Mouse (Mus musculus): Measurements from ENCODE around the gene Snx5. TPM values are rescaled to one million over a fixed set of nuclear protein-coding genes. Genes with fewer than 3 reads are reported as not detected.

Gene Snx5
- polyA plus RNA-seq, 1 experiment from 2014 or later: 97.2 TPM

DNA sequence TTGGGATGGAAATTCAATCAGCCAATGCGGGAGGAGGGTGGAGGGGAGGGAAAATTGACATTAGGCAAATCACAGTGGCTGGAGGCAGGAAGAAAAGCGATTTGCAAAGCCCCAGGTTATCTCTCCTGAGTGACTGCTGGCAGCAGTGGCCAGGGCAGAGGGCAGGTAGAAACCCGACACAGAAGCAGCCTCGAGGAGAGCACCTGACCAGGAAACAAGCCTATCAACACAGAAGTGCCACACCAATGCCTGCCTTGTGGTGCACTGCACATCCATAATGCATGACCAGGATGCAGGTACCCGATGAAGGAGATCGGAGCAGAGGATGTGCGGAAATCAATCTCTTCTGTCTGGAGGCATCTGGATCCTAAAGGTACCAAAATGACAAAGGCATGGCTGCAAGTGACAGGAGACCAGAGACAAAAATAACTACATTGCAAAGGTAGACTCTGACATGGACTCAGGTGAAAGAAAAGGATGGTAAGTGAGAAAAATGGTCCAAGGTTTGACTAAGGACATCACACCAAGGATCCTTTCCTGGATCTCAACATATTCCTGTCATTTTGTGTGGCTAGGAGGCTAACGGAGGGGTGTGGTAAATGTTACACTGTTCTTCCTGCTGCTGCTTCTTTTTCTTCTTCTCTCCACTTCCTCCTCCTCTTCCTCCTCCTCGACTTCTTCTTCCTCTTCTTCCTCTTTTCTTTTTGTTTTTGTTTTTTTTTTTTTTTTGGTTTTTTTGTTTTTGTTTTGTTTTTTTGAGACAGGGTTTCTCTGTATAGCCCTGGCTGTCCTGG lies 33.7 kb downstream of the Snx5 start:
- Histone ChIP-seq H3K27me3 (no peaks in the 10 kb centered on the region), H3K4me2 (replicated peaks) (no peak overlapping the region), H3K4me3 (no peak overlapping the region), H3K9me3 (no peaks in the 10 kb centered on the region), H3K4me1 (no peaks in the 10 kb centered on the region), H3K9ac (replicated peaks) (no peak overlapping the region), H3K36me3 (no peaks in the 10 kb centered on the region), H3K27ac (replicated peaks) (no peak overlapping the region)
- ATAC-seq (ENCODE audit: low FRiP score, low read depth): no peak
- 72% methylated on average over 9 of the region's 9 CpGs for WGBS

DNA sequence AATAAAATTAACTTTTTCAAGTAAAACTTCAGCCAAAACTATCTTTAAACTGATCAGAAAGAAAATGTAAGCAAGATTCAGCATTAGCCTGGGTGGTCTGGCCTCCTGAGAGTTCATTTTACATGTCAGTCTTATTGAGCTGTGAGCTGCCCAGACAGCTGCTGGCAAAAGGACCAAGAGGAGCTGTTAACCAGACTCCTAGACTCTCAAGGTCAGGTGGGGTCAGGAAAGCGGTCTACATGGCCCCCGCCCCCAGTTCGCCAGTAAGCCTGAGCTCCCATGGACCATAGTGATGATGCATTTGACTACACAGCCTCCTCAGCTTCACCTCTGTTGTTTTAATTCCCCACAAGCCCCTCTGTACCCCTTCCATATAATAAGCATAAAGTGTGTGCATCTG lies 34.9 kb downstream of the Snx5 start:
- Histone ChIP-seq H3K27me3 (no peaks in the 10 kb centered on the region), H3K4me2 (replicated peaks) (no peak overlapping the region), H3K27ac (replicated peaks) (no peak overlapping the region), H3K36me3 (no peaks in the 10 kb centered on the region), H3K4me1 (no peaks in the 10 kb centered on the region), H3K9me3 (no peaks in the 10 kb centered on the region), H3K4me3 (no peak overlapping the region), H3K9ac (replicated peaks) (no peak overlapping the region)
- no peak for ATAC-seq (ENCODE audit: low FRiP score, low read depth)
- 83% methylated on average over 3 of the region's 3 CpGs for WGBS

DNA sequence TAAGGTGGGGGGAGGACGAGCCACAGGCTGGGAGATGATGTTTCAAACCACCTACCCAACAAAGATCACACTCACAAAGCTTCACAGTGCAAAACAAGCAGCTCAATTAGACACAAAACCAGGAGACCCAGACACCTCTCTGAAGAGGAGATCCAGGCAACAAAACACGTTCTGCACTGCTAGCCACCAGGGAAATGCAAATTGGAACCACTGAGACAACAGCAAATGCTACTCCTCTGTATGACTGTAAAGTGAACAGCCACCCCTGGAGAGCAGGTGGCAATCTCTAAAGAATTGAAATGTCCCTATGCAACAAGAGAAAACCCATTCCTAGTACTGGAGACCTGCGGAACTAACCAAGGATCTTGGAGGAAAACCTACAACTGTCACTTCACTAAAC lies 37.2 kb downstream of the Snx5 start:
- WGBS: 49% methylated on average over 3 of the region's 3 CpGs
- H3K9ac ChIP-seq (replicated peaks): no peak overlapping the region
- no peak for ATAC-seq (ENCODE audit: low FRiP score, low read depth)
- no peaks in the 10 kb centered on the region for H3K9me3 ChIP-seq
- no peaks in the 10 kb centered on the region for H3K36me3 ChIP-seq
- H3K4me3 ChIP-seq: no peak overlapping the region
- no peaks in the 10 kb centered on the region for H3K27me3 ChIP-seq
- H3K4me1 ChIP-seq: no peaks in the 10 kb centered on the region
- no peak overlapping the region for H3K27ac ChIP-seq (replicated peaks)
- no peak overlapping the region for H3K4me2 ChIP-seq (replicated peaks)

DNA sequence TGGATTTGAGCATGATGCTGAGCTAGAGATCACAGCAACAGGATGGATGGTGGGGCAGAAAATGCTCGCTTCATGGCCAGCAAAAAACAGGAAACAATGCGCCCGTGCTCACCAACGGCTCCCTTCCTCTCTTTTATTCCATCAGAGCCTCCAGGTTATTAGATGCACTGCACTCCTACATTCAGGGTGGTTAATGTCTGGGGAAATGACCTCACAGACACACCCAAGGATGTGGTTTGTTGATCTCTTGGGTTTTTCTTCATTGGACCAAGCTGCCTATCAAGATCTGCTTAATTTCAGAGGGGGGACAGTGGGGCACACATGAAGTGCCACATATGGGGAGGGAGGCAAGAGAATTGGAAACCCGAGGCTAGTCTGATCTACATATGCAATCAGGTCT lies 39.6 kb downstream of the Snx5 start:
- H3K4me1 ChIP-seq: no peaks in the 10 kb centered on the region
- no peak for ATAC-seq (ENCODE audit: low FRiP score, low read depth)
- H3K4me3 ChIP-seq: no peak overlapping the region
- WGBS: 79% methylated on average over 5 of the region's 5 CpGs
- H3K36me3 ChIP-seq: no peaks in the 10 kb centered on the region
- H3K9me3 ChIP-seq: peaks cover 3% of the 10 kb centered on the region; the same call in 1 of the 2 replicates
- no peak overlapping the region for H3K9ac ChIP-seq (replicated peaks)
- no peaks in the 10 kb centered on the region for H3K27me3 ChIP-seq
- H3K4me2 ChIP-seq (replicated peaks): no peak overlapping the region
- H3K27ac ChIP-seq (replicated peaks): no peak overlapping the region

DNA sequence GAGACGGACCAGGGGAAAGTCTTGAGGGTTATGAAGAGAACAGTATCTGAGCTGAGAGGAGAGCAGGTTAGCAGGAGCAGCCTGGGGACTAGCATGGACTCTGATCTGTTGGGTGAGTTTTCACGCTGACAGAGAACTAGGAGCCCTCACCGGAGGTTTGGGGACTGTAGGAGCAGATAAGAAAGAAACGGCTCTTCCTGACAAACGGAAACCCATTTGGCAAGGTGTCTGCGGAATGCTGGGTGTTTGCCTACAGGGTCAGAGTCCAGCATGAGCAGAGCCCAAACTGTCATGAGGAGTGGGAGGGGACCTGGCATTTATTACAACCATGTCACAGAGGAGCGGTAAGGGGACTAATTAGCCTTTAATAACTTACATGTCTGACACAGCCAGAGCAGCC lies 40.2 kb downstream of the Snx5 start:
- Histone ChIP-seq H3K9ac (replicated peaks) (no peak overlapping the region), H3K27ac (replicated peaks) (no peak overlapping the region), H3K4me3 (no peak overlapping the region), H3K4me2 (replicated peaks) (no peak overlapping the region), H3K36me3 (no peaks in the 10 kb centered on the region), H3K9me3 (peaks cover 3% of the 10 kb centered on the region; the same call in 1 of the 2 replicates), H3K27me3 (no peaks in the 10 kb centered on the region), H3K4me1 (no peaks in the 10 kb centered on the region)
- WGBS: 81% methylated on average over 7 of the region's 7 CpGs
- ATAC-seq (ENCODE audit: low FRiP score, low read depth): no peak

DNA sequence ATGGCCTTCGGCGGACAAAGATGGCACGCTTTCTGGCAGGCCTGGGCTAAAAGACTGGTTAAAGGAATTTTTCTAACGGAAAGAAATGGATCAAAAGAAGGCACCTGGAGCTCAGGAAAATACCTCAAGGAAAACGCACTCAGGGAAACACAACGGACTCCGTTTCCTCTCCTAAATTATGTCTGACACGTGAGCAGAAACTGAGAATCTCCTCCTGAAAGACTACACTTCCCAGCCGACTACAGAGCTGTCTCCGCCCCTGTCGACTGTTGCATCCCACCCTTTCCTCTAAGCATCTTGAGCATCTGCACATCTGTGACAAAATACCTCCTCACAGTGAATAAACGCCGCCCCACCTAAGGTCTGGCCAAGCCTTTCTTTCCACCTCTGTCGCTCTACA lies 41.1 kb downstream of the Snx5 start:
- H3K9me3 ChIP-seq: peaks cover 3% of the 10 kb centered on the region; the same call in 1 of the 2 replicates
- H3K9ac ChIP-seq (replicated peaks): no peak overlapping the region
- ATAC-seq (ENCODE audit: low FRiP score, low read depth): no peak
- H3K27ac ChIP-seq (replicated peaks): no peak overlapping the region
- no peaks in the 10 kb centered on the region for H3K36me3 ChIP-seq
- H3K4me1 ChIP-seq: no peaks in the 10 kb centered on the region
- H3K27me3 ChIP-seq: no peaks in the 10 kb centered on the region
- 92% methylated on average over 14 of the region's 14 CpGs for WGBS
- H3K4me2 ChIP-seq (replicated peaks): no peak overlapping the region
- no peak overlapping the region for H3K4me3 ChIP-seq

DNA sequence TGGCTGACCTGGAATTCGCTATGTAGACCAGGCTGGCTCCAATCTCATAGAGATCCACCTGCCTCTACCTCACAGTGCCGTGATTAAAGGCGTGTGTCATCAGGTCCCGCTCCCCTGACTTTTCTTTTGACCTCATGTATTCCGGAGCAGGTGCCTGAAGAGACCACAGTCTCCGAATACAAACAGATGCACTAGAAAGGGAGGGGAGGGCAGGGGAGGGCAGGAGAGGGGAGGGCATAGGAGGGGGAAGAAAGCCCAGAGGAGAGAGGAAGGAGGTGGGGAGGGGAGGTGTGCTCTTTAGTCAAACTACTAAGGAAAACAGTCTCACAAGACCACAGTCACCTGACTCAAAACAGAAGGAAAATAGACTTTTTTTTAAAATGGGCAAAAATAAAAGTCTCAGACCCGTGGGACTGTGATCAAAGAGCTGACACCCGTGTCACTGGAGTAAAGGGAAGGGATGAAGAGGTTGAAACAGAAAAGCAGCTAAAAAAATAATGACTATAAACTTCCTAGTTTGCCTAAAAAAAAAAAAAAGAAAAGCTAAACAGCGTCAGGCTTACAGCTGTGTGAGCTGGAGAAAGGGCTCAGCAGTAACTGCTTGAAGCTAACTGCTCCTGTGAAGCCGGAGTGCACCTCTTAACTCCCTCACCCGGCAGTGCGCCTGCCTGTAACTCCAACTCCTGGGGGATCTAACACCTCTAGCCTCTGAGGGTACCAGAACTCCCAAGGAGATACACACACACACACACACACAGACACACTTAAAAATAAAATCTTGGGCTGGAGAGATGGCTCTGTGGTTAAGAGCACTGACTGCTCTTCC lies 42.0 kb downstream of the Snx5 start:
- no peak overlapping the region for H3K4me3 ChIP-seq
- peaks cover 3% of the 10 kb centered on the region; the same call in 1 of the 2 replicates for H3K9me3 ChIP-seq
- no peak for ATAC-seq (ENCODE audit: low FRiP score, low read depth)
- no peaks in the 10 kb centered on the region for H3K27me3 ChIP-seq
- no peaks in the 10 kb centered on the region for H3K4me1 ChIP-seq
- no peaks in the 10 kb centered on the region for H3K36me3 ChIP-seq
- H3K9ac ChIP-seq (replicated peaks): no peak overlapping the region
- no peak overlapping the region for H3K4me2 ChIP-seq (replicated peaks)
- H3K27ac ChIP-seq (replicated peaks): no peak overlapping the region
- 83% methylated on average over 12 of the region's 12 CpGs for WGBS

DNA sequence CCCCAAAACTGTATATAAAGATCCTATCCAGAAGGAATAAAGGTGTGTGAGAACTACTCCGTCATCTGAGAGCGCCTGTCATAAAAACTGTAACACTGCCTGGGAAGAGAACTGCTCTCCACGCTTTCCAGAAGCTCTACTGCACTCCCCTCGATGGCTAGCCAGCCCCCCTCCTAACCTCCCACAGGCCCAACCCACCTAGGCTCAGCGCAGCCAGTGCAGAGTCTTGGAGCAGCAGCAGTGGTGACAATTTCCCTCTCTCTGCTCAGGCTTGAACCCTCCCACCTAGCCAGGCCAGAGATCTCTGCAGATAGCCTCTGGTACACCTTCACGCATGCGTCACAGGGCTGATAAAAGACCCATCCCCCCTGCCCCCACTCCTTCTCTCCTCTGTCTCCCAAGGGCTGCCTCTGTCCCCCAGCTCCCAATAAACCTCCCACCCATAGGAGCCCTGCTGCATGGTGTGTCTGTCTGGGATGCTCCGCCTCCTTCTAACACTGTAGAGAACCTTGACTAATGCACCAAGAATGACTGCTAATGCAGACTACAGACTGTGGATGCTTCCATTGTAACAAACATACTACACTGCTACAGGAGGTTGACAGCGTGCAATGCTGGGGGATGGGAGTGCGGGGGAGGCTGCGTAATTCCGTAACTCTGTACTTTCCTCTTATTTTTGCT lies 43.7 kb downstream of the Snx5 start:
- no peaks in the 10 kb centered on the region for H3K4me1 ChIP-seq
- no peak overlapping the region for H3K4me2 ChIP-seq (replicated peaks)
- H3K4me3 ChIP-seq: no peak overlapping the region
- H3K36me3 ChIP-seq: no peaks in the 10 kb centered on the region
- WGBS: 91% methylated on average over 12 of the region's 12 CpGs
- H3K27me3 ChIP-seq: no peaks in the 10 kb centered on the region
- H3K9ac ChIP-seq (replicated peaks): no peak overlapping the region
- no peak for ATAC-seq (ENCODE audit: low FRiP score, low read depth)
- H3K9me3 ChIP-seq: peaks cover 3% of the 10 kb centered on the region; the same call in 1 of the 2 replicates
- no peak overlapping the region for H3K27ac ChIP-seq (replicated peaks)

DNA sequence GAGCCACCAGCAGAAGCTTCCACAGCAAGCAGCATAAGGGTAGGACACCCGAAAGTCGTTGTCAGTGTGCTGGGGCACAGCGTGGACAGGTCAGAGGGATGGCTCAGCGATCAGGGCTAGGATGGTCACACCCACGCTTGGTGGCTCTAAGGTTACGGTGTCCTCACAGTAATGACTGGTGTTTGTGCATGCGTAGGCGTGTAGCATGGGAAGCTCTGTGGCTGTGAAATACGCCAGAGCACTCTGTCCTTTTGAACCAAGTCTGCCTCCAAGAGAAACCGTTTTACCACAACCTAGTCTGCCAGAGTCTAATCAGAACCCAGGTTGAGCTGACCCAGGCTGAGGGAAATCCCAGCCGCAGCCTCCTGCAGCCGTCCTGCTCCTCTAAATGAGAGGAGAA lies 46.4 kb downstream of the Snx5 start:
- H3K36me3 ChIP-seq: no peaks in the 10 kb centered on the region
- H3K4me3 ChIP-seq: no peak overlapping the region
- H3K27me3 ChIP-seq: no peaks in the 10 kb centered on the region
- H3K4me2 ChIP-seq (replicated peaks): no peak overlapping the region
- H3K4me1 ChIP-seq: no peaks in the 10 kb centered on the region
- no peak overlapping the region for H3K27ac ChIP-seq (replicated peaks)
- ATAC-seq (ENCODE audit: low FRiP score, low read depth): no peak
- no peak overlapping the region for H3K9ac ChIP-seq (replicated peaks)
- WGBS: 72% methylated on average over 12 of the region's 12 CpGs
- peaks cover 3% of the 10 kb centered on the region; the same call in 1 of the 2 replicates for H3K9me3 ChIP-seq

DNA sequence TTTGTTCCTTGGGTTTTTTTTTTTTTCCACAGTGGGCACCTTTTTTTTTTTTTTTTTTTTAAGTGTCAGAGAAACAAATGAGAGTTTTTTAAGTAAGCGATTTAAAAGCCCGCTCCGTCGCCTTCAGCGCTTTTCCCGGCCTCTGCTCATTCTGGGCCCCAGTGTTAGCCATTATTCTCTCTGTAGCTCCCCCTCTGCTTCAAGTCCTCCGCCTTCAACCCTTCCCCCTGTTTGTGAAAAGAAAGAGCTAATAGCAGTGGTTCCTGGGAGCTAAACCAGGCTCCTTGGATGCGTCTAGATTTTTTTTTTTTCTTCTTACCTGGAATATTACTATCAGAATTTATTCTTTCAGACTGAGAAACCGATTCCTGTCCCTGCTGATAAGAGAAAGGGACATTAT lies 55.1 kb downstream of the Snx5 start:
- Histone ChIP-seq H3K4me2 (replicated peaks) (peak overlapping the region; percentile 23; the same call in 1 of the 2 replicates), H3K9me3 (no peaks in the 10 kb centered on the region), H3K27me3 (no peaks in the 10 kb centered on the region), H3K4me3 (no peak overlapping the region), H3K27ac (replicated peaks) (no peak overlapping the region), H3K4me1 (peaks cover 8% of the 10 kb centered on the region), H3K9ac (replicated peaks) (no peak overlapping the region), H3K36me3 (no peaks in the 10 kb centered on the region)
- 18% methylated on average over 9 of the region's 9 CpGs for WGBS
- no peak for ATAC-seq (ENCODE audit: low FRiP score, low read depth)

DNA sequence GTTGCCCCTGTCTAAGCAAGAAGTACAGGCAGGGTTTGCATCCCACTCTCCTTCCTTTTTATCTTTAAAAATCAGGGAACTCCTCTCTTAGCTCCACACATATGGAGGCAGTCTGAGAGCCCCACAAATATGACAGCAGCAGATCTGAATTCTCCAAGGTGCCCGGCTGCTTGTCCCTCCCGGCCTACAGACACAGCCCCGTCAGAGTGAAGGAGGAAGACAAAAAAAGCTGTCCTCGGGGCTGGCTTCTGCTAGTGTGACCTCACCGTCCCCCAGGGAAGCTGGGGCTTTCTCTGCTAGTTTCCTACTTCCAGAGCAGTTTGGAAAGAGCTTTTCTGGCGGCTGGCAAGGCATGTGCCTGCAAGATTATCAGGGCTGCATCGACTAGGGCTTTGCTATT lies 55.5 kb downstream of the Snx5 start:
- WGBS: 6% methylated on average over 7 of the region's 7 CpGs
- Histone ChIP-seq H3K4me2 (replicated peaks) (peak overlapping the region; percentile 23; the same call in 1 of the 2 replicates), H3K36me3 (no peaks in the 10 kb centered on the region), H3K9ac (replicated peaks) (peak overlapping the region; percentile 12; the same call in 1 of the 2 replicates), H3K27me3 (no peaks in the 10 kb centered on the region), H3K4me1 (peaks cover 8% of the 10 kb centered on the region), H3K4me3 (no peak overlapping the region), H3K27ac (replicated peaks) (0 out of 2 replicates have a peak overlapping the region, but pooled peaks have one; percentile 35), H3K9me3 (no peaks in the 10 kb centered on the region)
- peak; percentile 53; the same call in 1 of the 2 replicates for ATAC-seq (ENCODE audit: low FRiP score, low read depth)
